Mouse (Mus musculus) midbrain, embryonic 11.5 days (tissue): ENCODE measurements around the gene Psg18. TPM values are rescaled to one million over a fixed set of nuclear protein-coding genes. Genes with fewer than 3 reads are reported as not detected.
"Not testable (repeated sequence)": the region's sequence is repeated elsewhere in the genome, so short reads cannot be mapped to it uniquely, and the experiment has no call there.

Experiments
- ATAC-seq: fragments of 200-750 bp; cut with Nextera tagmentation; 2 replicates; pipeline ENCODE4 v1.8.0; 2017; ENCODE audit warnings: moderate TSS enrichment, moderate library complexity; ENCODE audit not compliant: low FRiP score
- DNase-seq: peaks from one replicate; pipeline ENCODE4 v3.0.0; 2015; ENCODE audit warnings: low spot score; ENCODE audit errors: missing footprints
- H3K27ac ChIP-seq: fragments of 300-500 bp; sonication (generic); 2 replicates; pipeline ENCODE4 v1.5.1; 2014; ENCODE audit warnings: low read depth, low read length
- H3K27me3 ChIP-seq: fragments of 300-500 bp; sonication (generic); 2 replicates; pipeline ENCODE4 v1.6.1; 2014; ENCODE audit warnings: mild to moderate bottlenecking, low read length, moderate library complexity, mixed read lengths; ENCODE audit not compliant: control insufficient read depth, insufficient read depth
- H3K36me3 ChIP-seq: fragments of 300-500 bp; sonication (generic); 2 replicates; pipeline ENCODE4 v1.6.1; 2014; ENCODE audit warnings: mild to moderate bottlenecking, low read length, moderate library complexity, mixed read lengths; ENCODE audit not compliant: control insufficient read depth, insufficient read depth
- H3K4me1 ChIP-seq: fragments of 300-500 bp; sonication (generic); 2 replicates; pipeline ENCODE4 v1.6.1; 2014; ENCODE audit warnings: low read length; ENCODE audit not compliant: control insufficient read depth, insufficient read depth
- H3K4me2 ChIP-seq: fragments of 300-500 bp; sonication (generic); 2 replicates; pipeline ENCODE4 v1.6.1; 2014; ENCODE audit warnings: mild to moderate bottlenecking, moderate library complexity
- H3K4me3 ChIP-seq: fragments of 300-500 bp; sonication (generic); 2 replicates; pipeline ENCODE4 v1.5.1; 2014; ENCODE audit warnings: low read depth, low read length
- H3K9ac ChIP-seq: fragments of 300-500 bp; sonication (generic); 2 replicates; pipeline ENCODE4 v1.6.1; 2014; ENCODE audit warnings: low read length
- H3K9me3 ChIP-seq: fragments of 300-500 bp; sonication (generic); 2 replicates; pipeline ENCODE4 v1.6.1; 2016; ENCODE audit warnings: low read length; ENCODE audit not compliant: control insufficient read depth
- WGBS: fragments of 180-500 bp; shearing (Covaris S2); extraction: QIAGEN DNeasy Blood & Tissue Kit; methylation state at CpG from one replicate; pipeline ENCODE4 v1.1.7; 2014; 5-methylcytosine and 5-hydroxymethylcytosine counted together
- polyA plus RNA-seq: library from polyadenylated mRNA; unstranded; fragments of >200 nt; fragmentation: Nextera tagmentation; extraction: Ambion mirVana; gene quantifications from 2 replicates; pipeline ENCODE4 v1.2.1, GENCODE M21; 2014

The Psg18 gene
- not detected in 2 replicates for polyA plus RNA-seq

GRCm38 (mm10) chr7:18354909-18355308 lies at the start of gene Psg18:
TSS of gene Psg18 (minus strand) at chr7:18355009.
- not testable (repeated sequence) for H3K4me2 ChIP-seq, H3K27ac ChIP-seq, H3K4me1 ChIP-seq, H3K4me3 ChIP-seq, H3K27me3 ChIP-seq, DNase-seq, ATAC-seq, H3K9me3 ChIP-seq, H3K9ac ChIP-seq, H3K36me3 ChIP-seq
- WGBS = 74% methylated on average over 3 of the region's 3 CpGs

DNA sequence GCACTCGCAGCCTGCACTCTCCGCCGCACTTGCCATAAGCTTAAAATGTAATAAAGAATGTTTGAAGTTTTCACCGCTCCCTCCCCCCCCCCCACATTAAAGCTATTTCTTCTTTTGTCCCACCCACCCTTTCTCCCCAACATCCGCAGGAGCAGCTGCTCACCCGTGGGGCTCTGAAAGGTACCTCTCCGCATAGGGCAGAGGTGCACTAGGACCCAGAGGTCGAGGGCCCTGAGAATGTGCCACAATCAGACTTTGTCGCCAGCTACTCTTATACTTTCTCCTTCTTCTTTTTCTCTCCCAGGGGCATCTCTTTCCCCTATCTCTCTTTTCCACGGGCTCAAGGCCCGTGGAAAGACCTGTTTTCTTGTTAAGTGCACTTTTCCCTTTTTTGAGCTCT lies 48.6 kb upstream of the Psg18 start:
- Histone ChIP-seq H3K4me2 (no peak overlapping the region), H3K4me3 (no peak overlapping the region; the same call in 1 of the 2 replicates), H3K27me3 (no peaks in the 10 kb centered on the region), H3K36me3 (no peaks in the 10 kb centered on the region), H3K9ac (no peak overlapping the region), H3K9me3 (peaks cover 3% of the 10 kb centered on the region; the same call in 1 of the 2 replicates), H3K4me1 (no peaks in the 10 kb centered on the region), H3K27ac (no peak overlapping the region)
- 47% methylated on average over 11 of the region's 11 CpGs for WGBS
- peak; percentile 46; the same call in 1 of the 2 replicates for ATAC-seq
- peak; percentile 83 for DNase-seq

GRCm38 (mm10) chr7:18402527-18403237 lies 47.9 kb upstream of the Psg18 start:
- Histone ChIP-seq H3K4me1 (no peaks in the 10 kb centered on the region), H3K4me2 (no peak overlapping the region), H3K27ac (no peak overlapping the region), H3K9me3 (peaks cover 3% of the 10 kb centered on the region; the same call in 1 of the 2 replicates), H3K27me3 (no peaks in the 10 kb centered on the region), H3K9ac (no peak overlapping the region), H3K36me3 (no peaks in the 10 kb centered on the region), H3K4me3 (peak overlapping the region; percentile 3; the same call in 1 of the 2 replicates)
- 32% methylated on average over 34 of the region's 35 CpGs for WGBS
- DNase-seq = no peak
- peak; percentile 75 for ATAC-seq

DNA sequence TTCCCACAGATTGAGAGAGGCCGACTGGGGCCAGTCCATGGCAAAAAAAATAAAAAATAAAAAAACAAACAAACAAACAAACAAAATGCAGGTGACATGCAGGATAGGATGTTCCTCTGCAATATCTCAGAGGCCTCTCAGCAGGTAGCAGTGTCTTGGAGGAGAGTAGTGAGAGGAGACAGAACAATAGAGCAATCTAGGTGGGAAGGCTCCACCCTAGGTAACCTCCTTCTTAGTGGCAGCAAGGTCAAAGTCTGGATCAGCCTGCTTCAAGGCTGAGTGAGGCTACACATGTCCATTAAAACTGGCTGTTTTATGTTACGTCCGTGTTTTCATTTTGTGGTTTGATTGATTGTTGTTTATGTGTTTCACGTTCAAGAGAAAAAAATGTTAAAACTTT lies 36.7 kb upstream of the Psg18 start:
- not testable (repeated sequence) for DNase-seq, H3K9ac ChIP-seq, H3K27me3 ChIP-seq, H3K36me3 ChIP-seq, H3K27ac ChIP-seq, H3K4me2 ChIP-seq, H3K4me1 ChIP-seq, H3K9me3 ChIP-seq, H3K4me3 ChIP-seq, ATAC-seq
- WGBS = 85% methylated on average over 4 of the region's 4 CpGs

GRCm38 (mm10) chr7:18378295-18378694 lies 23.5 kb upstream of the Psg18 start:
- no peak overlapping the region for H3K27ac ChIP-seq
- no peak for ATAC-seq

GRCm38 (mm10) chr7:18335411-18335810 lies 19.4 kb downstream of the Psg18 start:
- H3K4me2 ChIP-seq, H3K9ac ChIP-seq, DNase-seq, H3K27me3 ChIP-seq, ATAC-seq, H3K36me3 ChIP-seq, H3K4me3 ChIP-seq, H3K27ac ChIP-seq, H3K4me1 ChIP-seq: not testable (repeated sequence)
- 78% methylated on average over 6 of the region's 6 CpGs for WGBS
- peaks cover 10% of the 10 kb centered on the region; the same call in 1 of the 2 replicates for H3K9me3 ChIP-seq

More at GRCm38 (mm10) chr7:18378295-18378694, 23.5 kb upstream of the Psg18 start:
- peaks cover 17% of the 10 kb centered on the region for H3K9me3 ChIP-seq
- 75% methylated on average over 2 of the region's 2 CpGs for WGBS
- no peaks in the 10 kb centered on the region for H3K27me3 ChIP-seq
- no peaks in the 10 kb centered on the region for H3K4me1 ChIP-seq
- DNase-seq = no peak
- H3K4me2 ChIP-seq = no peak overlapping the region
- no peak overlapping the region for H3K9ac ChIP-seq
- H3K36me3 ChIP-seq = no peaks in the 10 kb centered on the region
- H3K4me3 ChIP-seq = no peak overlapping the region

Other genes with a start within 250 kb of the Psg18 start
- not detected in 2 replicates for gene Igfl3, start 178.5 kb downstream of the Psg18 start, polyA plus RNA-seq
- not detected in 2 replicates for gene Mill1, start 109.7 kb downstream of the Psg18 start, polyA plus RNA-seq
- gene Psg28, start 77.0 kb upstream of the Psg18 start, polyA plus RNA-seq = not detected in 2 replicates
- not detected in 2 replicates for gene Psg26, start 129.2 kb upstream of the Psg18 start, polyA plus RNA-seq
- gene Psg25, start 177.3 kb upstream of the Psg18 start, polyA plus RNA-seq = not detected in 2 replicates
- not detected in 2 replicates for gene Psg27, start 212.3 kb upstream of the Psg18 start, polyA plus RNA-seq